Mouse (Mus musculus) lung, postnatal 4 days (tissue): ENCODE measurements at regions not wholly inside any gene's neighbourhood (a gene's known extent, or its start where the extent isn't known, plus 50 kb on each side); places are given as distances from the start of the nearest gene placed in this dataset.
A peak's percentile ranks its signal among the peaks of the same experiment; 100 is the strongest.

Source experiments
- DNase-seq, 2 experiments: peaks; one replicate each; pipeline ENCODE4 v3.0.0; 2021

- no peak for DNase-seq
These were observed 120.5 kb upstream of the Hand2 start for GRCm38 (mm10) chr8:57200280-57200679.

GRCm38 (mm10) chr8:57209584-57209983, 111.2 kb upstream of the Hand2 start:
- peak; percentile 15 to 58 for DNase-seq

- DNase-seq = no peak
These were observed 107.7 kb upstream of the Hand2 start for GRCm38 (mm10) chr8:57213066-57213465.

- DNase-seq = no peak
These were observed 106.5 kb upstream of the Hand2 start for GRCm38 (mm10) chr8:57213982-57214930.

- DNase-seq = no peak
These were observed 90.2 kb upstream of the Hand2 start for GRCm38 (mm10) chr8:57230594-57230993.

- DNase-seq = no peak
These were observed 78.5 kb upstream of the Hand2 start for GRCm38 (mm10) chr8:57242301-57242700.

- DNase-seq = no peak
These were observed 71.7 kb upstream of the Hand2 start for GRCm38 (mm10) chr8:57249061-57249460.
